Mouse (Mus musculus): ENCODE measurements around the gene Mzf1.

GRCm38 (mm10) chr7:12998053-12998452, 56.5 kb downstream of the Mzf1 start, which contains the start of gene Slc27a5:
- TF ChIP-seq JUN (IDR thresholded peaks at IDR 0.05; ENCODE audit: insufficient read depth, low read depth, low read length) (no peak), EP300 (IDR thresholded peaks at IDR 0.05; ENCODE audit: low read length) (no peak), UBTF (IDR thresholded peaks at IDR 0.05; ENCODE audit: low read depth, low read length) (no peak), POLR2A (IDR thresholded peaks at IDR 0.05; ENCODE audit: low read depth, low read length) (no peak), CHD1 (IDR thresholded peaks at IDR 0.05; ENCODE audit: low read depth, low read length) (no peak)

All from CH12.LX (cell line).